Mouse (Mus musculus) stomach, postnatal 0 days (tissue): ENCODE measurements around the gene Pigq.

ENCODE experiments used
- CTCF ChIP-seq: IDR thresholded peaks from 2 replicates; pipeline ENCODE4 v1.5.1; 2016; ENCODE audit warnings: antibody characterized with exemption, low read depth, mild to moderate bottlenecking, moderate library complexity
- EP300 ChIP-seq: optimal IDR thresholded peaks from 2 replicates; pipeline ENCODE3; 2016; ENCODE audit warnings: antibody characterized with exemption

- TF ChIP-seq CTCF (no peak), EP300 (no peak)
These were observed 48.8 kb upstream of the Pigq start for GRCm38 (mm10) chr17:25993489-25993888.
